Mouse (Mus musculus) embryonic fibroblast, embryonic 13.5 days (primary cell): ENCODE results near the gene Slc3a2.

Experiments
- CTCF ChIP-seq: IDR thresholded peaks from 2 replicates; pipeline ENCODE4 v1.5.1; 2011; ENCODE audit warnings: mild to moderate bottlenecking, control low read depth, low read length, moderate library complexity, borderline replicate concordance; ENCODE audit not compliant: insufficient read depth
- POLR2A ChIP-seq: IDR thresholded peaks from 2 replicates; pipeline ENCODE4 v1.6.1; 2011; ENCODE audit warnings: low read depth, mild to moderate bottlenecking, control low read depth, low read length, moderate library complexity

GRCm38 (mm10) chr19:8706930-8707329 lies 16.2 kb downstream of the Slc3a2 start:
- TF ChIP-seq POLR2A = no peak
- no peak for TF ChIP-seq CTCF
